Mouse (Mus musculus): ENCODE measurements around the gene Agmo.

DNA sequence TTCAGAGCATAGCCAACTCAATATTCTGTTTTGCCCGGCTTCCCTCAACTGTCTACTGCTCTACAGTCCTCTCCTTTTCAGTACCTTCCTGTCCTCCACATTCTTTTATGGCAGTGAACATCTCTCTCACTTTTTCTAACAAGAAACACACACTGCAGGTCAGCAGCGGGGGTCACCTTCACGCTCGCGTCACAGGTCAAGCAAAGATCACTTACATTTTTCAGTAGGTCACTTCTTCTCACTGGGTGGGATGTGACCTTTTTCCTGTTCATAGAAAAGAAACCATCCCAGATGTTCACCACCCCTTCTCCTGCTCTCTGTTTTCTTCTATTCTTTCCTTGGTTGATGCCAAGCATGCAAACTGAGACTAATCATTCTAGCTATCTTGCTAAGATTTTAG lies 230.2 kb downstream of the Agmo start:
- TF ChIP-seq CTCF (IDR thresholded peaks at IDR 0.05; ENCODE audit: borderline replicate concordance, insufficient read depth, low read length) (no peak), POLR2A (IDR thresholded peaks at IDR 0.05; ENCODE audit: low read depth, low read length) (no peak)
